Mouse (Mus musculus) macrophage (primary cell): ENCODE results near the gene Dusp13. TPM values are rescaled to one million over a fixed set of nuclear protein-coding genes. Genes with fewer than 3 reads are reported as not detected.

Experiments
- H3K27ac ChIP-seq: fragments of 350-480 bp; formaldehyde crosslinking; 2 replicates; pipeline ENCODE4 v1.9.0; 2021
- H3K36me3 ChIP-seq: fragments of 350-480 bp; formaldehyde crosslinking; 2 replicates; pipeline ENCODE4 v1.9.0; 2021; ENCODE audit errors: inconsistent target
- H3K4me3 ChIP-seq: fragments of 350-480 bp; formaldehyde crosslinking; 2 replicates; pipeline ENCODE4 v1.9.0; 2021; ENCODE audit errors: inconsistent target
- H3K79me2 ChIP-seq: fragments of 350-480 bp; formaldehyde crosslinking; 2 replicates; pipeline ENCODE4 v1.9.0; 2021; ENCODE audit errors: inconsistent target
- WGBS: methylation state at CpG from one replicate; pipeline ENCODE4 v1.1.7; 2026; ENCODE audit warnings: inconsistent platforms; ENCODE audit not compliant: missing documents; 5-methylcytosine and 5-hydroxymethylcytosine counted together
- polyA plus RNA-seq: library from polyadenylated mRNA; stranded (reverse); fragments of 250-400 nt; gene quantifications from 3 replicates; pipeline ENCODE4 v1.2.4, GENCODE M21; 2018; ENCODE audit warnings: inconsistent platforms
- total RNA-seq, 78 experiments: library from RNA; depleted of rRNA; stranded (reverse); fragments of 250-400 nt; gene quantifications; 1 replicate in 9 of 78; 2 replicates in 24 of 78; 3 replicates in 43 of 78; 4 replicates in 2 of 78; pipeline ENCODE4 v1.2.4; 2018; ENCODE audit warnings: inconsistent platforms in 56 of 78

Dusp13 gene
- total RNA-seq (2018; cell fraction: chromatin; rRNA removed) = 1 to 10 TPM in 18 of 26 experiments, under 1 TPM in 1, not detected in 7; 0.79 to 5.4 (median 2.5) TPM
- 1 to 10 TPM in 8 of 26 experiments, under 1 TPM in 16, not detected in 2; 0.18 to 1.9 (median 0.76) TPM for total RNA-seq (2018; cell fraction: cytosol; rRNA removed)
- 1 to 10 TPM in 14 of 26 experiments, under 1 TPM in 6, not detected in 6; 0.54 to 5.2 (median 1.8) TPM for total RNA-seq (2018; cell fraction: nucleus; rRNA removed)
- 0.35 to 1.4 TPM (median 0.57 TPM) in 3 replicates for polyA plus RNA-seq

DNA sequence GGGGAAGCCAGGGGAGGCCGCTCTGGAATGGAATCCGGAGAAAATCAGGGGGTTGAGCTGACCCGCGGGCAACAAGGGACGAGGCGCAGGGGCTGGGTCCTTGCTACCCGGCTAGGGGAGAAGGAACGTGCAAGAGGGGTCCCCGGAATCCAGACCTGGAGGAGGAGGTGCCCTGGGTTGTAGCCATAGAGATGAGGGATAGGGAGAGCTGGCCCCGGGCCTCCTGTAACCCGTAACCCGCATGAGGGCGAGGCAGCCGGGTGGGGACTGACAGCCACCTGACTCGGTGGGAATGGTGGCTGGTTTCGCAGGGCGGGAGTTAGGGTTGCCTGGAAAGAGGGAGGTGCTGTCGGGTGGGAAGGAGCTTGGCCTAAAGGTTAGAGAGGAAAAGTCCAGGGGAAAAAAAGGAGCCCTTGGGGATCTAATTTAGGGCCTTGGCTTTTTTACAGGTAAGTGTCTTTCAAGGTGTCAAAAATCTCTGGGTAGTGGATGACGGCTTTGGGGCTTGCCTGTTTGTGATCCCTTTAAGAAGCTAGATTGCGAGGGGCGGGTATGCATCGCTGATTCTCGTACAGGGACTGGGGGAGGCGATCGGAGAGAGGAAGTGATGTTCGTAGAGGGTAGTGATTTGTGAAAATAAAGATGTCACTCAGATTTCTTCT is at the start of gene Dusp13:
Gene Dusp13, minus strand, starts transcription at position 301 of the 662 bp plus-strand sequence.
- peak within 1 kb of the TSS; percentile 86 for H3K27ac ChIP-seq
- peaks cover 54% of the 10 kb centered on the region for H3K79me2 ChIP-seq
- H3K4me3 ChIP-seq = peak within 1 kb of the TSS; percentile 95
- no peaks in the 10 kb centered on the region for H3K36me3 ChIP-seq
- under 1% methylated on average over 26 of the region's 26 CpGs for WGBS

GRCm38 (mm10) chr14:21800641-21801040 is 49.7 kb upstream of the Dusp13 start:
- Histone ChIP-seq H3K79me2 (no peaks in the 10 kb centered on the region), H3K36me3 (peaks cover 9% of the 10 kb centered on the region; the same call in 1 of the 2 replicates), H3K27ac (no peak overlapping the region), H3K4me3 (no peak overlapping the region)
- WGBS = 100% methylated on average over 4 of the region's 4 CpGs

- 86% methylated on average over 6 of the region's 6 CpGs for WGBS
- no peak overlapping the region for H3K27ac ChIP-seq
- H3K4me3 ChIP-seq = no peak overlapping the region
- H3K36me3 ChIP-seq = peaks cover 39% of the 10 kb centered on the region
- H3K79me2 ChIP-seq = peaks cover 24% of the 10 kb centered on the region; the same call in 1 of the 2 replicates
Observed at GRCm38 (mm10) chr14:21792250-21792649, 41.3 kb upstream of the Dusp13 start.

DNA sequence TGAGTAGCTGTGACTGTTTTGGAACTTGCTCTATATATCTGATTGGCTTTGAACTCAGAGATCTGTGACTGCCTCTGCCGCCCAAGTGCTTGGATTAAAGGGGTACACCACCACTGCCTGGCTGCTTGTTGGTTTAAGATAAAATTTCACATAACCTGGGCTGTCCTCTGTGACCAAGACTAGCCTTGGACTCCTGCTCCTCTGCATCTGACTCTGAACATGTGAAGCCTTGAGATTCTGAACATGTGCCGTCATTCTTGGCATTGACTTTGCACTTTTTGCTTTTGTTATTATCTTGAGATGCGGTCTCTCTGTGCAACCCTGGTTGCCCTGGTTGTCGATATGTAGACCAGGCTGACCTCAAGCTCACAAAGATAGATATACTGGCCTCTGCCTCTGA is 40.7 kb upstream of the Dusp13 start:
- Histone ChIP-seq H3K4me3 (no peak overlapping the region), H3K36me3 (peaks cover 42% of the 10 kb centered on the region), H3K79me2 (peaks cover 26% of the 10 kb centered on the region; the same call in 1 of the 2 replicates), H3K27ac (no peak overlapping the region)
- WGBS = 95% methylated on average over 4 of the region's 4 CpGs

DNA sequence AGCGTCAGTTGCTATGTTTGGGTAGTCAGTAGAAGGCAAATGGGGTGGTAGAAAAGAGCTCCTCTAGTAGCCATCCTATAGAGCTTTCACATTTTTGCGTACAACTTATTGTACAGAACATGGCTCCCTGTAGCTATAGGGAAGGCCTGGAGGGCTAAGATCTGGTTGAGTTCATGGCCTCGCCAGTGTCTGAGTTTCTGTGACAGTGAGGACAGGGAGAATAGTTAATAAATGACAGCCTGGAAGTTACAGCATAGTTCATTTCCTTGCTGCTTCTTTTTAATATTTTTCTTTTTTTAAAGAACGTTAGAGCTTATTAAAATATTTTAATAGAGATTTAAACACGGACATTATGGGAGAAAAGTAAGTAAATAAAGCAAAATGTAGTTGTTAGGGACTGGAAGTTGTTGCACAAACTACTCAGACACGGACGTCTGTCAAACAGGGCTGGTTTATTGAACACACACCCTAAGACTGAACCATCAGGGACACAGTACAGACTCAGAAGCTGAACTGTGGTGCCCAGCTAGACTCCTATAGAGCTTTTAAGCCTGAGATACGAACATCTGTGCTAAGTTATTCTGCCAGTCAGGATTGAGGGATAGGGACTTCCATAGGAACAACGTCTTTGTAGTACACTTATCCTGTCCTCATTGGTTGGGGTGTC is 39.7 kb upstream of the Dusp13 start:
- H3K27ac ChIP-seq = no peak overlapping the region
- no peak overlapping the region for H3K4me3 ChIP-seq
- peaks cover 31% of the 10 kb centered on the region; the same call in 1 of the 2 replicates for H3K79me2 ChIP-seq
- H3K36me3 ChIP-seq = peaks cover 46% of the 10 kb centered on the region
- WGBS = 96% methylated on average over 9 of the region's 9 CpGs

- H3K4me3 ChIP-seq = no peak overlapping the region
- peaks cover 44% of the 10 kb centered on the region; the same call in 1 of the 2 replicates for H3K79me2 ChIP-seq
- no peak overlapping the region for H3K27ac ChIP-seq
- WGBS = 91% methylated on average over 5 of the region's 5 CpGs
- H3K36me3 ChIP-seq = peaks cover 44% of the 10 kb centered on the region
Observed at GRCm38 (mm10) chr14:21788121-21788520, 37.1 kb upstream of the Dusp13 start.

GRCm38 (mm10) chr14:21787374-21787773 is 36.4 kb upstream of the Dusp13 start:
- no peak overlapping the region for H3K4me3 ChIP-seq
- 97% methylated on average over 3 of the region's 3 CpGs for WGBS
- peaks cover 44% of the 10 kb centered on the region; the same call in 1 of the 2 replicates for H3K79me2 ChIP-seq
- no peak overlapping the region for H3K27ac ChIP-seq
- H3K36me3 ChIP-seq = peaks cover 40% of the 10 kb centered on the region

GRCm38 (mm10) chr14:21786500-21786899 is 35.5 kb upstream of the Dusp13 start:
- H3K4me3 ChIP-seq = no peak overlapping the region
- no peak overlapping the region for H3K27ac ChIP-seq
- 94% methylated on average over 4 of the region's 4 CpGs for whole genome bisulfite sequencing
- H3K79me2 ChIP-seq = peaks cover 44% of the 10 kb centered on the region; the same call in 1 of the 2 replicates
- H3K36me3 ChIP-seq = peaks cover 38% of the 10 kb centered on the region

- no peak overlapping the region for H3K27ac ChIP-seq
- WGBS = 92% methylated on average over 4 of the region's 4 CpGs
- H3K36me3 ChIP-seq = peaks cover 48% of the 10 kb centered on the region
- no peak overlapping the region for H3K4me3 ChIP-seq
- H3K79me2 ChIP-seq = peaks cover 92% of the 10 kb centered on the region
Observed at GRCm38 (mm10) chr14:21776201-21776600, 25.2 kb upstream of the Dusp13 start.

GRCm38 (mm10) chr14:21773946-21774345 is 23.0 kb upstream of the Dusp13 start:
- Histone ChIP-seq H3K4me3 (no peak overlapping the region), H3K27ac (no peak overlapping the region), H3K79me2 (peaks cover 100% of the 10 kb centered on the region), H3K36me3 (peaks cover 31% of the 10 kb centered on the region)
- 96% methylated on average over 2 of the region's 2 CpGs for WGBS

DNA sequence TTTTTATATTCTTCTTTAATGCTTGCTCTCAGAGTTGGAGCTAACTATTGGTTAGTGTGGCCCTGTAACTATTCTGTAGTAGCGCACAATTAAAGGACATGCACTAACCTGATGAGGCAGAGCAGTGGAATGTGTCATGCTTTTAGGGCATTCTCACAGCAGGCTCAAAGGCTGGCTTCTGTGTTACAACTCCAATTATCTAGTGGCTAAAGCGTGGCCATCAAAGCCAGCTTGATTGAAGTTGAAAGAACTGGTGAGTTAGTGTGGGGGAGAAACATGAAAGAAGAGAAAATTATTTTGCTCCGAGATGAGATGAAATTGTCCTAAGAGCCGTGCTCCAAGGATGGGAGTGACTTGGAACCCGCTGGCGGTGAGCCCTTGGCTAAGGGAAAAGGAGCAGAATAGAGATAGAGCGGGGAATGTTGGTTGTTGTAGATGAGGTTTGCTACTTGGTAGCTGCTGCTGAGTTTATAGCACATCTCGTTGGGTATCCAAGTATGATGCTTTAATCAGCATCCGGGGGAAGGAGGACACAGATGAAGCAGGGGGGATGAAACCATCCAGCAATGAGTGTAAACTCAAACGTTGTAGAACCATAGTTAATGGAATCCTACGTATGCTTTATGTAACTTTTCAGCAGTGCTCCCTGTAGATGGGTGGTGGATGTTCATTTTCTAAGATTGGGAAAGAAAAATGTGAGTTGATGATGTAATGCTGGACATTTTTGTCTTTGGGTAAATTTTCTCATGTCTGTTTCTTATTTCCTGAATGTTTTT is 21.7 kb upstream of the Dusp13 start:
- 93% methylated on average over 11 of the region's 11 CpGs for WGBS

GRCm38 (mm10) chr14:21766398-21766958 is 15.5 kb upstream of the Dusp13 start:
- 90% methylated on average over 5 of the region's 6 CpGs for WGBS
- Histone ChIP-seq H3K27ac (no peak overlapping the region), H3K79me2 (peaks cover 100% of the 10 kb centered on the region), H3K4me3 (no peak overlapping the region), H3K36me3 (no peaks in the 10 kb centered on the region)

More for the DNA sequence above, 21.7 kb upstream of the Dusp13 start:
- H3K27ac ChIP-seq = no peak overlapping the region
- peaks cover 100% of the 10 kb centered on the region for H3K79me2 ChIP-seq
- peaks cover 19% of the 10 kb centered on the region; the same call in 1 of the 2 replicates for H3K36me3 ChIP-seq
- no peak overlapping the region for H3K4me3 ChIP-seq

DNA sequence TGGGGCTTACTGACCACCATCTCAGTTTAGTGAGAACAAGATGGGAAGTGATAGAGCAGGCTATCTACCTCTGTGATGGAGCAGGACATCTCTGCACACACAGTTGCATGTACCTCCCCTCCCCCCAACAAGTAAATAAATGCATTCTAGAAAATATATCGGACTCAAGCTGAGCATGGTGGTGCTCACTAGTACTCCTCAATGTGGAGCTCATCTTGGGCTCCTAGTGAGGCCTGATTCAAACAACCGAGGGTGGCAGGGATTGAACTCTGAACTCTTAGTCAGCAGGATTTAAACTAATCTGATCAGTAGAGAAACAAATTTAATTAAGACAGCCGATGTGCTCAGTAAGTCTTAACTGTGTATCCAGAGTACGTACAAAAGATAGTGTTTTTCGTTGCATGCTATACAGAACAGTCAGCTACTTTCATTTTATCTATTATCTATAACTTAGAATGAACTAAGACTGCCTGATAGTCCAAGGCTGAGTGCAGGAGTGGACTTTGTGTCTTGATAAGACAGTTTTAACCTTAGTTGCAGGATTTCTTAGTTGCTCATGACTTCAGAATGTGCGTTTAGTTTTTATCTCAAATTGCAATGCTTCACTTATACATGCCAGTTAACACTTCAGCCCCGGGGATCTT is 14.9 kb upstream of the Dusp13 start:
- Histone ChIP-seq H3K79me2 (peaks cover 100% of the 10 kb centered on the region), H3K36me3 (no peaks in the 10 kb centered on the region), H3K27ac (no peak overlapping the region), H3K4me3 (no peak overlapping the region)
- WGBS = 98% methylated on average over 7 of the region's 7 CpGs
